Mouse (Mus musculus) intestine, postnatal 0 days (tissue): ENCODE data around the gene Olfr1104. TPM values are rescaled to one million over a fixed set of nuclear protein-coding genes. Genes with fewer than 3 reads are reported as not detected.

Experiments
- ATAC-seq: fragments of 200-750 bp; cut with Nextera tagmentation; 2 replicates; pipeline ENCODE4 v1.8.0; 2017; ENCODE audit warnings: mild to moderate bottlenecking, moderate TSS enrichment, moderate library complexity
- H3K27ac ChIP-seq: fragments of 300-500 bp; sonication (generic); 2 replicates; pipeline ENCODE4 v1.5.1; 2014; ENCODE audit warnings: mild to moderate bottlenecking, low read depth, low read length, moderate library complexity
- H3K27me3 ChIP-seq: fragments of 300-500 bp; sonication (generic); replicated peaks from 2 replicates; pipeline ENCODE4 v1.6.1; 2014; ENCODE audit warnings: low read length, mixed read lengths; ENCODE audit not compliant: control insufficient read depth, insufficient read depth
- H3K36me3 ChIP-seq: fragments of 300-500 bp; sonication (generic); 2 replicates; pipeline ENCODE4 v1.6.1; 2014; ENCODE audit warnings: mild to moderate bottlenecking, moderate library complexity; ENCODE audit not compliant: control insufficient read depth, insufficient read depth
- H3K4me1 ChIP-seq: fragments of 300-500 bp; sonication (generic); replicated peaks from 2 replicates; pipeline ENCODE4 v1.6.1; 2014; ENCODE audit warnings: antibody characterized with exemption, low read length, mixed read lengths; ENCODE audit not compliant: control insufficient read depth, insufficient read depth
- H3K4me2 ChIP-seq: fragments of 300-500 bp; sonication (generic); replicated peaks from 2 replicates; pipeline ENCODE4 v1.6.1; 2014; ENCODE audit warnings: low read depth, mild to moderate bottlenecking, moderate library complexity
- H3K4me3 ChIP-seq: fragments of 300-500 bp; sonication (generic); 2 replicates; pipeline ENCODE4 v1.5.1; 2014; ENCODE audit warnings: low read depth, low read length
- H3K9ac ChIP-seq: fragments of 300-500 bp; sonication (generic); 2 replicates; pipeline ENCODE4 v1.6.1; 2014; ENCODE audit warnings: mild to moderate bottlenecking, low read depth, low read length
- H3K9me3 ChIP-seq: fragments of 300-500 bp; sonication (generic); 2 replicates; pipeline ENCODE4 v1.6.1; 2016; ENCODE audit warnings: mixed run types; ENCODE audit not compliant: control insufficient read depth
- CTCF ChIP-seq: sonication (generic); IDR thresholded peaks from 2 replicates; pipeline ENCODE4 v1.5.1; 2016; ENCODE audit warnings: low read depth, mild to moderate bottlenecking, control low read depth, antibody characterized with exemption, moderate library complexity
- WGBS: fragments of 180-500 bp; shearing (Covaris S2); extraction: QIAGEN DNeasy Blood & Tissue Kit; methylation state at CpG from one replicate; pipeline ENCODE4 v1.1.7; 2014; 5-methylcytosine and 5-hydroxymethylcytosine counted together
- polyA plus RNA-seq: library from polyadenylated mRNA; unstranded; fragments of >200 nt; fragmentation: Nextera tagmentation; extraction: Ambion mirVana; gene quantifications from 2 replicates; pipeline ENCODE4 v1.2.1, GENCODE M21; 2015

Gene Olfr1104
- polyA plus RNA-seq, 1 experiment from 2014 or later: not detected

DNA sequence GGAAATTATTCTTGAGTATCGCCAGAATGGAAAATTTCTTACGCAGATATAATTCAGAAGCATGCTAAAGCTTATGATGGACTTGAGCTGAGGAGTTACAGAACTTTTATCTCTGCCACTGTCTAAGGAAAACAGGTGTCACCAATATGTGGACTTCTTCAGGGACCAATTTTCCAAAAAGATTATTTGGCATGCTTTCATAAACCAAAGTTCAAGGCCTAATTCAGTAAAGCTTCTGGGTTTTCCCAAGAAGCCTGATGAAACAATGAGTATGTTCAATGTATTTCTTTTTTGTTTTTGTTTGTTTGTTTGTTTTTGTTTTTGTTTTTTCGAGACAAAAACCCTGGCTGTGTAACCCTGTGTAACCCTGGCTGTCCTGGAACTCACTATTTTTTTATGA is 47.0 kb downstream of the Olfr1104 start, which contains the start of gene Olfr1100:
Gene Olfr1100 (minus strand): TSS at position 101 of the 400 bp plus-strand sequence.
- no peak within 1 kb of the TSS for H3K9ac ChIP-seq
- no peak within 1 kb of the TSS for H3K27ac ChIP-seq
- TF ChIP-seq CTCF: no peak
- WGBS: 70% methylated on average over 3 of the region's 3 CpGs
- no peak within 1 kb of the TSS for H3K4me2 ChIP-seq
- H3K9me3 ChIP-seq: 0 out of 2 replicates have a peak, but pooled peaks cover 3% of the 10 kb centered on the region
- ATAC-seq: no peak
- H3K27me3 ChIP-seq: no peaks in the 10 kb centered on the region
- no peak within 1 kb of the TSS for H3K4me3 ChIP-seq
- H3K4me1 ChIP-seq: no peaks in the 10 kb centered on the region
- no peaks in the 10 kb centered on the region for H3K36me3 ChIP-seq

Other genes starting within 250 kb of the Olfr1104 start
- gene Olfr1093, start 244.6 kb downstream of the Olfr1104 start, polyA plus RNA-seq: not detected in 2 replicates
- not detected in 2 replicates for gene Olfr141, start 217.1 kb downstream of the Olfr1104 start, polyA plus RNA-seq
- gene Olfr1094, start 202.4 kb downstream of the Olfr1104 start, polyA plus RNA-seq: not detected in 2 replicates
- not detected in 2 replicates for gene Olfr1095, start 175.4 kb downstream of the Olfr1104 start, polyA plus RNA-seq
- gene Gm13723, start 152.3 kb downstream of the Olfr1104 start, polyA plus RNA-seq: not detected in 2 replicates
- not detected in 2 replicates for gene Olfr1097, start 134.9 kb downstream of the Olfr1104 start, polyA plus RNA-seq
- gene Olfr1098, start 102.5 kb downstream of the Olfr1104 start, polyA plus RNA-seq: not detected in 2 replicates
- not detected in 2 replicates for gene Olfr1099, start 66.4 kb downstream of the Olfr1104 start, polyA plus RNA-seq
- not detected in 2 replicates for gene Olfr1100, start 47.1 kb downstream of the Olfr1104 start, polyA plus RNA-seq
- not detected in 2 replicates for gene Olfr1101, start 35.9 kb downstream of the Olfr1104 start, polyA plus RNA-seq
- gene Olfr1102, start 28.7 kb downstream of the Olfr1104 start, polyA plus RNA-seq: not detected in 2 replicates
- not detected in 2 replicates for gene Olfr1105, start 9.5 kb upstream of the Olfr1104 start, polyA plus RNA-seq
- not detected in 2 replicates for gene Olfr1106, start 25.2 kb upstream of the Olfr1104 start, polyA plus RNA-seq
- gene Olfr1107, start 48.7 kb upstream of the Olfr1104 start, polyA plus RNA-seq: not detected in 2 replicates
- not detected in 2 replicates for gene Olfr1109, start 68.9 kb upstream of the Olfr1104 start, polyA plus RNA-seq
- gene Olfr259, start 87.5 kb upstream of the Olfr1104 start, polyA plus RNA-seq: not detected in 2 replicates
- gene Olfr1110, start 113.2 kb upstream of the Olfr1104 start, polyA plus RNA-seq: not detected in 2 replicates
- not detected in 2 replicates for gene Olfr1111, start 125.5 kb upstream of the Olfr1104 start, polyA plus RNA-seq
- not detected in 2 replicates for gene Olfr1112, start 160.7 kb upstream of the Olfr1104 start, polyA plus RNA-seq
- gene Olfr1113, start 181.9 kb upstream of the Olfr1104 start, polyA plus RNA-seq: not detected in 2 replicates
- gene Olfr1115, start 220.9 kb upstream of the Olfr1104 start, polyA plus RNA-seq: not detected in 2 replicates
- not detected in 2 replicates for gene Olfr1116, start 240.5 kb upstream of the Olfr1104 start, polyA plus RNA-seq